Mouse (Mus musculus): ENCODE results near the gene Sp9. TPM values are rescaled to one million over a fixed set of nuclear protein-coding genes. Genes with fewer than 3 reads are reported as not detected.
A peak's percentile ranks its signal among the peaks of the same experiment; 100 is the strongest.

The Sp9 gene
- total and polyA plus RNA-seq, 3 experiments = 0.55 TPM; not detected in 2

- dilution Hi-C loops (cut with MboI; ENCODE audit: extremely low pct_ligation_motif_present, extremely low pct_unique_long_range_greater_than_20kb, low sequenced_read_pairs) = no loop called here
- no peak overlapping the region for H3K4me2 ChIP-seq (ENCODE audit: insufficient read depth, low read depth, poor library complexity, severe bottlenecking)
- H3K9ac ChIP-seq (ENCODE audit: insufficient read depth, low read depth) = no peak overlapping the region
- in situ Hi-C loops (cut with MboI; ENCODE audit: low pct_ligation_motif_present, low pct_unique_long_range_greater_than_20kb, low sequenced_read_pairs) = no loop called here
- H3K79me2 ChIP-seq (replicated peaks; ENCODE audit: control insufficient read depth, extremely low read depth, insufficient read depth, poor library complexity, severe bottlenecking) = no peaks in the 10 kb centered on the region
- DNase-seq (ENCODE audit: extremely low read depth) = no peak
- H3K27ac ChIP-seq (ENCODE audit: insufficient read depth, low read depth) = no peak overlapping the region
- H3K4me3 ChIP-seq (replicated peaks in 1 of 3; ENCODE audit: low read depth in 2 of 3, low read length in 2 of 3, poor library complexity in 1 of 3) = no peak overlapping the region
- H3K27me3 ChIP-seq (replicated peaks) = peaks cover 22% of the 10 kb centered on the region
- peaks cover 19% of the 10 kb centered on the region for H3K9me3 ChIP-seq (replicated peaks; ENCODE audit: low read length)
- no peaks in the 10 kb centered on the region; a peak in 1 of 4 replicates for H3K4me1 ChIP-seq (ENCODE audit: control insufficient read depth in 1 of 2, insufficient read depth in 2 of 2)
- H3K36me3 ChIP-seq (replicated peaks in 1 of 2; ENCODE audit: control insufficient read depth in 1 of 2, insufficient read depth in 1 of 2, low read length in 1 of 2) = no peaks in the 10 kb centered on the region
- no peak for TF ChIP-seq MAX (IDR thresholded peaks at IDR 0.05; ENCODE audit: low read length)
- no peak for TF ChIP-seq MYC (IDR thresholded peaks at IDR 0.05; ENCODE audit: low read depth, low read length)
- TF ChIP-seq E2F4 (IDR thresholded peaks at IDR 0.05; ENCODE audit: insufficient replicate concordance, low read depth, low read length) = no peak
- TF ChIP-seq CHD1 (IDR thresholded peaks at IDR 0.05; ENCODE audit: low read depth, low read length) = no peak
- no peak for TF ChIP-seq UBTF (IDR thresholded peaks at IDR 0.05; ENCODE audit: low read depth, low read length)
- TF ChIP-seq SIN3A (IDR thresholded peaks at IDR 0.05; ENCODE audit: low read length) = no peak
- TF ChIP-seq POLR2A (IDR thresholded peaks at IDR 0.05; ENCODE audit: low read depth, low read length) = no peak
- TF ChIP-seq USF2 (conservative IDR thresholded peaks at IDR 0.05; ENCODE audit: low read depth, low read length) = no peak
- no peak for TF ChIP-seq MXI1 (IDR thresholded peaks at IDR 0.05; ENCODE audit: low read depth, low read length)
These were observed 899 bp upstream of the Sp9 start for GRCm38 (mm10) chr2:73270593-73271458.

DNA sequence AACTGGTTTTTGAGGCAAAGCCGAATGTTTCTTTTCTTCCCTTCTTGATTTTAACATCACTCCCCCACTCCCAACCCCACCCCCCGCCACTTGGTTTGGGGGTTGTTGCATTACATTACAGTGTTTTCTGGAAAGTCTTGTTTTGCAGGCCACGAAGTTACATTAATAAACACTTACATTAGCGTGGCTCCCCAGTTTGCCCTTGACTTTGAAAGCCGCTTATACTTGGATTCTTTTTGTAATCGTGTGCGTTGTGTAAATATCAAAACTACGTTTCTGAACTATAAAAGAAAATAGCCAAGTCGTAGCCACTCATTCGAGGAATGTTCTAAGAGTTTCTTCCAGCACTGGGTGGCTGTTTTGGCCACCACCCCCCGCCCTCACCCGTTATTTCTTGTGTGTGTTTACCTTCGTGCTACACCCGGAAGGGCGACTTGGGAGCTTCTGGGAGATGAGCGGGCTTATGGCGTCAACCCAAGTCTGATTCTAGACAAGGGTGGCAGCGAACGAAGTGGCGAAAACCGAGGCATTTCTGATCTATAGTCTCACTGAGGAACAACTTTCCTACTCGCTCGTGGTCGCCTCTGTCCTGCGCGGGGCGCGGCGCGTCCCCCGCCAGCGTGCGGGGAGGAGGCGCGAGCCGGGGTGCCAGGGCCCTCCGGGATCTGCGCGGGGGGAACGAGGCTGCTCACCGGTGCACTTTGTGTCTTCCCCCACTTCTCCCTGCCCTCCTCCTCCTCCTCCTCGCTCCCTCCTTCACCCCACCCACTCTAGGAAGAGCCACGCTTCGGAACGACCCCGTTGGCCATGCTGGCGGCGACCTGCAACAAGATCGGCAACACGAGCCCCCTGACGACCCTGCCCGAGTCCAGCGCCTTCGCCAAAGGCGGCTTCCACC is 875 bp downstream of the Sp9 start:
- Histone ChIP-seq H3K79me2 (replicated peaks; ENCODE audit: control insufficient read depth, extremely low read depth, insufficient read depth, poor library complexity, severe bottlenecking) (no peaks in the 10 kb centered on the region), H3K4me3 (replicated peaks in 1 of 3; ENCODE audit: low read depth in 2 of 3, low read length in 2 of 3, poor library complexity in 1 of 3) (peak overlapping the region in 1 of 3 experiments; percentile 67), H3K27ac (ENCODE audit: insufficient read depth, low read depth) (0 out of 2 replicates have a peak overlapping the region, but pooled peaks have one; percentile 2), H3K36me3 (replicated peaks in 1 of 2; ENCODE audit: control insufficient read depth in 1 of 2, insufficient read depth in 1 of 2, low read length in 1 of 2) (no peaks in the 10 kb centered on the region), H3K4me2 (ENCODE audit: insufficient read depth, low read depth, poor library complexity, severe bottlenecking) (peak overlapping the region; percentile 47; the same call in 1 of the 2 replicates), H3K4me1 (ENCODE audit: control insufficient read depth in 1 of 2, insufficient read depth in 2 of 2) (no peaks in the 10 kb centered on the region; a peak in 1 of 4 replicates), H3K9me3 (replicated peaks; ENCODE audit: low read length) (peaks cover 19% of the 10 kb centered on the region), H3K27me3 (replicated peaks) (peaks cover 29% of the 10 kb centered on the region), H3K9ac (ENCODE audit: insufficient read depth, low read depth) (peak overlapping the region; percentile 46; the same call in 1 of the 2 replicates)
- DNase-seq (ENCODE audit: extremely low read depth) = no peak
- TF ChIP-seq ELF1 (IDR thresholded peaks at IDR 0.05; ENCODE audit: low read depth, low read length) (peak; percentile 37; the same call in 1 of the 2 replicates), E2F4 (IDR thresholded peaks at IDR 0.05; ENCODE audit: insufficient replicate concordance, low read depth, low read length) (no peak)
- in situ Hi-C loops (cut with MboI; ENCODE audit: low pct_ligation_motif_present, low pct_unique_long_range_greater_than_20kb, low sequenced_read_pairs) = no loop called here
- dilution Hi-C loops (cut with MboI; ENCODE audit: extremely low pct_ligation_motif_present, extremely low pct_unique_long_range_greater_than_20kb, low sequenced_read_pairs) = no loop called here

All from CH12.LX (cell line).